Mouse (Mus musculus) spleen, adult 2 months (tissue): ENCODE data around the gene Rasgef1b.

Experiments used
- CTCF ChIP-seq: fragments of 200-500 bp; IDR thresholded peaks from 2 replicates; pipeline ENCODE4 v1.5.1; 2011; ENCODE audit warnings: mild to moderate bottlenecking, inconsistent platforms; ENCODE audit not compliant: insufficient read depth, insufficient read length, insufficient replicate concordance; ENCODE audit errors: extremely low read depth
- POLR2A ChIP-seq: fragments of 200-500 bp; IDR thresholded peaks from 2 replicates; pipeline ENCODE4 v1.6.1; 2011; ENCODE audit warnings: low read depth, low read length, inconsistent platforms

GRCm38 (mm10) chr5:99483162-99483561, 245.7 kb downstream of the Rasgef1b start:
- no peak for TF ChIP-seq CTCF
- no peak for TF ChIP-seq POLR2A
